Mouse (Mus musculus): ENCODE data around the gene Tgif1. TPM values are rescaled to one million over a fixed set of nuclear protein-coding genes. Genes with fewer than 3 reads are reported as not detected.

The Tgif1 gene
- polyA plus RNA-seq, 1 experiment = 6.7 TPM

GRCm38 (mm10) chr17:70852011-70852685 lies 1.2 kb downstream of the Tgif1 start:
- Histone ChIP-seq H3K4me3 (ENCODE audit: insufficient read depth, low read depth, low read length) (peak overlapping the region; percentile 87), H3K27ac (replicated peaks; ENCODE audit: low read depth, low read length) (peak overlapping the region; percentile 85), H3K4me1 (ENCODE audit: control insufficient read depth, insufficient read depth, insufficient read length, low read length) (0 out of 2 replicates have a peak, but pooled peaks cover 3% of the 10 kb centered on the region)

GRCm38 (mm10) chr17:70850996-70851991 lies 2.1 kb downstream of the Tgif1 start:
- peaks cover 5% of the 10 kb centered on the region; the same call in 1 of the 2 replicates for H3K4me1 ChIP-seq (ENCODE audit: control insufficient read depth, insufficient read depth, insufficient read length, low read length)
- peak overlapping the region; percentile 93 for H3K27ac ChIP-seq (replicated peaks; ENCODE audit: low read depth, low read length)

GRCm38 (mm10) chr17:70850233-70850995 lies 2.9 kb downstream of the Tgif1 start:
- peak overlapping the region; percentile 93 for H3K27ac ChIP-seq (replicated peaks; ENCODE audit: low read depth, low read length)

More at GRCm38 (mm10) chr17:70850996-70851991, 2.1 kb downstream of the Tgif1 start:
- peak overlapping the region; percentile 87 for H3K4me3 ChIP-seq (ENCODE audit: insufficient read depth, low read depth, low read length)

GRCm38 (mm10) chr17:70849399-70850232 lies 3.7 kb downstream of the Tgif1 start:
- Histone ChIP-seq H3K27ac (replicated peaks; ENCODE audit: low read depth, low read length) (peak overlapping the region; percentile 93), H3K4me1 (ENCODE audit: control insufficient read depth, insufficient read depth, insufficient read length, low read length) (peaks cover 8% of the 10 kb centered on the region; the same call in 1 of the 2 replicates), H3K4me3 (ENCODE audit: insufficient read depth, low read depth, low read length) (peak overlapping the region; percentile 87)

More at GRCm38 (mm10) chr17:70850233-70850995, 2.9 kb downstream of the Tgif1 start:
- peak overlapping the region; percentile 87 for H3K4me3 ChIP-seq (ENCODE audit: insufficient read depth, low read depth, low read length)
- H3K4me1 ChIP-seq (ENCODE audit: control insufficient read depth, insufficient read depth, insufficient read length, low read length) = peaks cover 8% of the 10 kb centered on the region; the same call in 1 of the 2 replicates

GRCm38 (mm10) chr17:70848511-70849398 lies 4.6 kb downstream of the Tgif1 start:
- Histone ChIP-seq H3K4me3 (ENCODE audit: insufficient read depth, low read depth, low read length) (peak overlapping the region; percentile 87), H3K27ac (replicated peaks; ENCODE audit: low read depth, low read length) (peak overlapping the region; percentile 88), H3K4me1 (ENCODE audit: control insufficient read depth, insufficient read depth, insufficient read length, low read length) (peaks cover 5% of the 10 kb centered on the region; the same call in 1 of the 2 replicates)

- H3K4me1 ChIP-seq (ENCODE audit: control insufficient read depth, insufficient read depth, insufficient read length, low read length) = peaks cover 5% of the 10 kb centered on the region; the same call in 1 of the 2 replicates
- H3K4me3 ChIP-seq (ENCODE audit: insufficient read depth, low read depth, low read length) = peak overlapping the region; percentile 87
- peak overlapping the region; percentile 88 for H3K27ac ChIP-seq (replicated peaks; ENCODE audit: low read depth, low read length)
Observed at GRCm38 (mm10) chr17:70847751-70848510, 5.4 kb downstream of the Tgif1 start.

- Histone ChIP-seq H3K4me3 (ENCODE audit: insufficient read depth, low read depth, low read length) (peak overlapping the region; percentile 10; the same call in 1 of the 2 replicates), H3K4me1 (ENCODE audit: control insufficient read depth, insufficient read depth, insufficient read length, low read length) (peaks cover 5% of the 10 kb centered on the region; the same call in 1 of the 2 replicates), H3K27ac (replicated peaks; ENCODE audit: low read depth, low read length) (no peak overlapping the region)
Observed at GRCm38 (mm10) chr17:70847086-70847485, 6.3 kb downstream of the Tgif1 start.

- H3K4me1 ChIP-seq (ENCODE audit: control insufficient read depth, insufficient read depth, insufficient read length, low read length) = peaks cover 5% of the 10 kb centered on the region; the same call in 1 of the 2 replicates
- no peak overlapping the region for H3K4me3 ChIP-seq (ENCODE audit: insufficient read depth, low read depth, low read length)
- peak overlapping the region; percentile 24 for H3K27ac ChIP-seq (replicated peaks; ENCODE audit: low read depth, low read length)
Observed at GRCm38 (mm10) chr17:70846111-70846644, 7.2 kb downstream of the Tgif1 start.

- Histone ChIP-seq H3K4me3 (ENCODE audit: insufficient read depth, low read depth, low read length) (no peak overlapping the region), H3K27ac (replicated peaks; ENCODE audit: low read depth, low read length) (peak overlapping the region; percentile 35; the same call in 1 of the 2 replicates), H3K4me1 (ENCODE audit: control insufficient read depth, insufficient read depth, insufficient read length, low read length) (peaks cover 5% of the 10 kb centered on the region; the same call in 1 of the 2 replicates)
Observed at GRCm38 (mm10) chr17:70845543-70845942, 7.8 kb downstream of the Tgif1 start.

- Histone ChIP-seq H3K4me1 (ENCODE audit: control insufficient read depth, insufficient read depth, insufficient read length, low read length) (peaks cover 5% of the 10 kb centered on the region; the same call in 1 of the 2 replicates), H3K4me3 (ENCODE audit: insufficient read depth, low read depth, low read length) (no peak overlapping the region), H3K27ac (replicated peaks; ENCODE audit: low read depth, low read length) (peak overlapping the region; percentile 35)
Observed at GRCm38 (mm10) chr17:70844971-70845370, 8.4 kb downstream of the Tgif1 start.

GRCm38 (mm10) chr17:70843252-70843651 lies 10.1 kb downstream of the Tgif1 start:
- Histone ChIP-seq H3K4me3 (ENCODE audit: insufficient read depth, low read depth, low read length) (no peak overlapping the region), H3K4me1 (ENCODE audit: control insufficient read depth, insufficient read depth, insufficient read length, low read length) (peaks cover 5% of the 10 kb centered on the region; the same call in 1 of the 2 replicates), H3K27ac (replicated peaks; ENCODE audit: low read depth, low read length) (no peak overlapping the region)

GRCm38 (mm10) chr17:70838533-70838932 lies 14.8 kb downstream of the Tgif1 start:
- Histone ChIP-seq H3K4me1 (ENCODE audit: control insufficient read depth, insufficient read depth, insufficient read length, low read length) (no peaks in the 10 kb centered on the region), H3K27ac (replicated peaks; ENCODE audit: low read depth, low read length) (no peak overlapping the region), H3K4me3 (ENCODE audit: insufficient read depth, low read depth, low read length) (no peak overlapping the region)

All from brown adipose tissue, adult 24 weeks (tissue).